Mouse (Mus musculus) Muller cell, postnatal 12 days (primary cell): ENCODE results near the gene Apbb2.

Experiments
- DNase-seq: peaks from one replicate; pipeline ENCODE4 v3.0.0-alpha.2; 2015; ENCODE audit errors: inconsistent ontology term

The Apbb2 gene

GRCm38 (mm10) chr5:66618597-66618996, at the start of gene Apbb2:
TSS of gene Apbb2 (minus strand) at chr5:66618784.
- peak; percentile 96 for DNase-seq

- DNase-seq, result peak; percentile 44
These were observed 35.6 kb upstream of the Apbb2 start for GRCm38 (mm10) chr5:66654220-66654619.

GRCm38 (mm10) chr5:66647504-66647903, 28.9 kb upstream of the Apbb2 start:
- no peak for DNase-seq

GRCm38 (mm10) chr5:66643260-66643659, 24.7 kb upstream of the Apbb2 start:
- DNase-seq, result no peak

GRCm38 (mm10) chr5:66642156-66642555, 23.6 kb upstream of the Apbb2 start:
- DNase-seq, result peak; percentile 48

GRCm38 (mm10) chr5:66635459-66636079, 17.0 kb upstream of the Apbb2 start:
- DNase-seq, result no peak

- DNase-seq, result no peak
These were observed 9.2 kb upstream of the Apbb2 start for GRCm38 (mm10) chr5:66627805-66628204.

GRCm38 (mm10) chr5:66620191-66620625, 1.6 kb upstream of the Apbb2 start:
- peak; percentile 87 for DNase-seq

- no peak for DNase-seq
These were observed 1.1 kb upstream of the Apbb2 start for GRCm38 (mm10) chr5:66619675-66620074.

GRCm38 (mm10) chr5:66619195-66619594, 611 bp upstream of the Apbb2 start:
- DNase-seq, result no peak

- DNase-seq, result no peak
These were observed 593 bp downstream of the Apbb2 start for GRCm38 (mm10) chr5:66617921-66618460.

GRCm38 (mm10) chr5:66614940-66615339, 3.6 kb downstream of the Apbb2 start:
- no peak for DNase-seq

GRCm38 (mm10) chr5:66613725-66614124, 4.9 kb downstream of the Apbb2 start:
- DNase-seq, result no peak

- DNase-seq, result no peak
These were observed 5.6 kb downstream of the Apbb2 start for GRCm38 (mm10) chr5:66612964-66613363.

GRCm38 (mm10) chr5:66611851-66612250, 6.7 kb downstream of the Apbb2 start:
- DNase-seq, result no peak

GRCm38 (mm10) chr5:66611361-66611760, 7.2 kb downstream of the Apbb2 start:
- no peak for DNase-seq

- DNase-seq, result no peak
These were observed 8.3 kb downstream of the Apbb2 start for GRCm38 (mm10) chr5:66610270-66610669.

- DNase-seq, result no peak
These were observed 9.3 kb downstream of the Apbb2 start for GRCm38 (mm10) chr5:66609306-66609705.

GRCm38 (mm10) chr5:66607801-66608200, 10.8 kb downstream of the Apbb2 start:
- DNase-seq, result no peak

- no peak for DNase-seq
These were observed 11.4 kb downstream of the Apbb2 start for GRCm38 (mm10) chr5:66607201-66607600.

- DNase-seq, result no peak
These were observed 12.9 kb downstream of the Apbb2 start for GRCm38 (mm10) chr5:66605636-66606035.

- no peak for DNase-seq
These were observed 14.2 kb downstream of the Apbb2 start for GRCm38 (mm10) chr5:66604423-66604822.

GRCm38 (mm10) chr5:66603746-66604145, 14.8 kb downstream of the Apbb2 start:
- no peak for DNase-seq

GRCm38 (mm10) chr5:66603223-66603622, 15.4 kb downstream of the Apbb2 start:
- no peak for DNase-seq
